Mouse (Mus musculus): ENCODE data around the gene Gm20517. TPM values are rescaled to one million over a fixed set of nuclear protein-coding genes. Genes with fewer than 3 reads are reported as not detected.

Gene Gm20517
- 0.45 and 0.64 TPM in 2 replicates for polyA plus RNA-seq (2012; rRNA removed)

GRCm38 (mm10) chr17:47610849-47611660, at the start of gene Gm20517, which contains the start of the genes Bysl and Med20:
TSS of gene Gm20517 (plus strand) at chr17:47611589.
TSS of gene Bysl (minus strand) at chr17:47611492.
TSS of gene Med20 (plus strand) at chr17:47611582.
- DNase-seq = peak; percentile 98
- TF ChIP-seq POLR2A (IDR thresholded peaks at IDR 0.05; ENCODE audit: low read depth, low read length) (peak; percentile 58), CTCF (conservative IDR thresholded peaks at IDR 0.05; ENCODE audit: insufficient read depth, insufficient read length, low read depth, low read length) (peak; percentile 79)
- no peaks in the 10 kb centered on the region for H3K36me3 ChIP-seq (ENCODE audit: control insufficient read depth, insufficient read depth, low read length)
- WGBS = under 1% methylated on average over 59 of the region's 59 CpGs
- no peaks in the 10 kb centered on the region for H3K27me3 ChIP-seq (replicated peaks; ENCODE audit: control insufficient read depth, insufficient read depth, low read length)
- H3K27ac ChIP-seq (ENCODE audit: insufficient read depth, low read depth, low read length) = peak within 1 kb of the TSS; percentile 93
- H3K4me1 ChIP-seq (ENCODE audit: control insufficient read depth, insufficient read depth, low read length) = peaks cover 4% of the 10 kb centered on the region; the same call in 1 of the 2 replicates
- peak within 1 kb of the TSS; percentile 82 for H3K4me3 ChIP-seq (ENCODE audit: insufficient read depth, low read depth, low read length)

DNA sequence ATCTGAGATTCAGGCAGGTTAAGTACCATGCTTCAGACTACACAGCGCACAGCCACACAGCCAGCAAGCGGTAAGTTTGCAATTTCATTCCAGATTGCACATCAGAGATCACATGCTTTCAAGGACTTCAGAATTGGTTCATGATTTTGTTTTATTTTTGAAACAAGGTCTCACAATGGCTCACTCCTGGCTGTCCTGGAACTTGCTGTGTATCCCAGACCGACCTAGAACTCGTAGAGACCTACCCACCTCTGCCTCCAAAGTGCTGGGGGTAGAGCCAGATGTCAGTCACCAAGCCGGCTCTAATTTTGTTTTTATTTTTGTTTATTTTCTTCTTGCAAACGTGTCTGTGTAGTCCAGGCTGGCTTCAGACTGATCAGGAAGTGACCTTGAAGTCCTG, 48.5 kb upstream of the Gm20517 start:
- Histone ChIP-seq H3K36me3 (ENCODE audit: control insufficient read depth, insufficient read depth, low read length) (no peaks in the 10 kb centered on the region), H3K27me3 (replicated peaks; ENCODE audit: control insufficient read depth, insufficient read depth, low read length) (no peaks in the 10 kb centered on the region), H3K4me1 (ENCODE audit: control insufficient read depth, insufficient read depth, low read length) (no peaks in the 10 kb centered on the region; the same call in 1 of the 2 replicates), H3K27ac (ENCODE audit: insufficient read depth, low read depth, low read length) (no peak overlapping the region), H3K4me3 (ENCODE audit: insufficient read depth, low read depth, low read length) (no peak overlapping the region)
- WGBS = 70% methylated on average over 6 of the region's 6 CpGs
- TF ChIP-seq CTCF (conservative IDR thresholded peaks at IDR 0.05; ENCODE audit: insufficient read depth, insufficient read length, low read depth, low read length) (no peak), POLR2A (IDR thresholded peaks at IDR 0.05; ENCODE audit: low read depth, low read length) (no peak)
- DNase-seq = no peak

- no peak overlapping the region for H3K27ac ChIP-seq (ENCODE audit: insufficient read depth, low read depth, low read length)
- H3K36me3 ChIP-seq (ENCODE audit: control insufficient read depth, insufficient read depth, low read length) = no peaks in the 10 kb centered on the region
- H3K4me3 ChIP-seq (ENCODE audit: insufficient read depth, low read depth, low read length) = no peak overlapping the region
- TF ChIP-seq CTCF (conservative IDR thresholded peaks at IDR 0.05; ENCODE audit: insufficient read depth, insufficient read length, low read depth, low read length) (no peak), POLR2A (IDR thresholded peaks at IDR 0.05; ENCODE audit: low read depth, low read length) (no peak)
- H3K4me1 ChIP-seq (ENCODE audit: control insufficient read depth, insufficient read depth, low read length) = no peaks in the 10 kb centered on the region; the same call in 1 of the 2 replicates
- H3K27me3 ChIP-seq (replicated peaks; ENCODE audit: control insufficient read depth, insufficient read depth, low read length) = no peaks in the 10 kb centered on the region
- 84% methylated on average over 5 of the region's 5 CpGs for WGBS
- DNase-seq = no peak
Measured at GRCm38 (mm10) chr17:47564612-47565011, 46.8 kb upstream of the Gm20517 start.

DNA sequence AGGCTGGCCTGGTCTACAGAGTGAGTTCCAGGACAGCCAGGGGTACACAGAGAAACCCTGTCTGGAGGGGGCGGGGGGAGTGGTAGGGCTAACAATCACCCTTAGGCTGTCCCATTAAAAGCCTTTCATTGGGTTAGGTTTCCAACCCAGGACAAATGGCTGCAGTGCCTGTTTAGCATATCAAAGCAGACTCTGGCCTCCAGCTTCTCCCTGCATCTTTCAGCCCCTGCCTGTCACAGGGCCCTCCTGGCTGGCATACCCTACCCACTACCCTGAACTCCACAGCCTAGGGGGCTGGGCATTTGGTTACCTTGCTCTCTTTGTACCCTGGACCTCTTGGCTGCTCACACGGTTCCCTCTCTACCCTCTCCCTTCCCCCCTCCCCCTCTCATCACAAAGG, 45.3 kb upstream of the Gm20517 start:
- Histone ChIP-seq H3K27ac (ENCODE audit: insufficient read depth, low read depth, low read length) (no peak overlapping the region), H3K4me3 (ENCODE audit: insufficient read depth, low read depth, low read length) (no peak overlapping the region), H3K27me3 (replicated peaks; ENCODE audit: control insufficient read depth, insufficient read depth, low read length) (no peaks in the 10 kb centered on the region), H3K36me3 (ENCODE audit: control insufficient read depth, insufficient read depth, low read length) (no peaks in the 10 kb centered on the region), H3K4me1 (ENCODE audit: control insufficient read depth, insufficient read depth, low read length) (no peaks in the 10 kb centered on the region; the same call in 1 of the 2 replicates)
- 48% methylated on average over 2 of the region's 2 CpGs for WGBS
- TF ChIP-seq POLR2A (IDR thresholded peaks at IDR 0.05; ENCODE audit: low read depth, low read length) = no peak
- no peak for TF ChIP-seq CTCF (conservative IDR thresholded peaks at IDR 0.05; ENCODE audit: insufficient read depth, insufficient read length, low read depth, low read length)
- DNase-seq = no peak

DNA sequence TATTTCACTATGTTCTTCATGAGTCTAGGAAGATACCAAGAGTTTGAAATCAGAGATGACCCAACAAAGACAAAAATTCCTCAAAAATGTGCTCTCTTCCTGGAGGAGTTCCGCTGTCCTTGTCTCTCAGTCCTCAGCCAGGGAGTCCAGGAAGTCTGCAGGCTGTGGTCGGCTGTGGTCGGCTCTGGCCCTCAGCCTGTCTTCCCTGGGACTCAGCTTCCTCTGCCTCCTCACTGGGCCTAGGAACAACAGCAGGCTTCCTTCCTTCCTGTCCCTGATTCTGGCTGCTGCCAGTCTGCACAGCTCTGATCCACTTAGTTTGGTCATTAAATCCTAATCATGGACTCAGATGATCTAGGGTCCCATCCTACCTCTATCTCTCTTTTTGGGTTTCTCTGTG, 44.1 kb upstream of the Gm20517 start:
- no peak for TF ChIP-seq CTCF (conservative IDR thresholded peaks at IDR 0.05; ENCODE audit: insufficient read depth, insufficient read length, low read depth, low read length)
- no peak for TF ChIP-seq POLR2A (IDR thresholded peaks at IDR 0.05; ENCODE audit: low read depth, low read length)
- no peaks in the 10 kb centered on the region; the same call in 1 of the 2 replicates for H3K4me1 ChIP-seq (ENCODE audit: control insufficient read depth, insufficient read depth, low read length)
- 68% methylated on average over 3 of the region's 3 CpGs for WGBS
- H3K36me3 ChIP-seq (ENCODE audit: control insufficient read depth, insufficient read depth, low read length) = no peaks in the 10 kb centered on the region
- no peak overlapping the region for H3K4me3 ChIP-seq (ENCODE audit: insufficient read depth, low read depth, low read length)
- peak overlapping the region; percentile 48; the same call in 1 of the 2 replicates for H3K27ac ChIP-seq (ENCODE audit: insufficient read depth, low read depth, low read length)
- DNase-seq = peak; percentile 76
- no peaks in the 10 kb centered on the region for H3K27me3 ChIP-seq (replicated peaks; ENCODE audit: control insufficient read depth, insufficient read depth, low read length)

- WGBS = 94% methylated on average over 3 of the region's 3 CpGs
- Histone ChIP-seq H3K27me3 (replicated peaks; ENCODE audit: control insufficient read depth, insufficient read depth, low read length) (no peaks in the 10 kb centered on the region), H3K27ac (ENCODE audit: insufficient read depth, low read depth, low read length) (no peak overlapping the region), H3K4me3 (ENCODE audit: insufficient read depth, low read depth, low read length) (no peak overlapping the region), H3K36me3 (ENCODE audit: control insufficient read depth, insufficient read depth, low read length) (no peaks in the 10 kb centered on the region), H3K4me1 (ENCODE audit: control insufficient read depth, insufficient read depth, low read length) (no peaks in the 10 kb centered on the region; the same call in 1 of the 2 replicates)
- no peak for DNase-seq
- TF ChIP-seq CTCF (conservative IDR thresholded peaks at IDR 0.05; ENCODE audit: insufficient read depth, insufficient read length, low read depth, low read length) (no peak), POLR2A (IDR thresholded peaks at IDR 0.05; ENCODE audit: low read depth, low read length) (no peak)
Measured at GRCm38 (mm10) chr17:47568389-47568788, 43.0 kb upstream of the Gm20517 start.

DNA sequence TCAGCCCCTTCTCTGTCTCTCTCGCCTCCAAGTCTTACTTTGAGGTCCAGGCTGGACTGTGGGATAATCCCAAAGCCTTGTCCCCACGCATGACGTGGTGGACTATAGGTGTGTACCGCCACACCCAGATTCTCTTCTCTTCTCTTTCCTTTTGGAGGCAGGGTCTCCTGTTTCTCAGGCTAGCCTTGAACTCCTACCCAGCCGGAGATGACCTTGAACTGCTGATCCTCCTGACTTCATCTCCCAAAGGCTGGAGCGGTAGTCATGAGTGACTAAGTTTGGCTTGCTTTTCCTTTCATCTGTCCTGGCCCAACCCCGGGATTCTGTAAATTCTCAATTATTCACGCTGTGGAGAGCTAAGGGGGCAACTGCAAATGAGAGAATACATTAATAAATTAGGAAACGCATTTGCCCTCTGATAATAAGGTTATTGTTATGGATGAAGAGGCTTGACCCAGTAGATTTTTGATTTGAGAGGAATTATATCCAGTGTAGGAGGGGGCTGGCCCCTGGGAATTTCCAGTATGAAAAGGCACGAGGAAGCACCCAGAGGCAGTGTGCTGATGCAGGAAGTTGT, 42.4 kb upstream of the Gm20517 start:
- H3K36me3 ChIP-seq (ENCODE audit: control insufficient read depth, insufficient read depth, low read length) = no peaks in the 10 kb centered on the region
- no peak overlapping the region for H3K4me3 ChIP-seq (ENCODE audit: insufficient read depth, low read depth, low read length)
- H3K27ac ChIP-seq (ENCODE audit: insufficient read depth, low read depth, low read length) = no peak overlapping the region
- WGBS = 80% methylated on average over 10 of the region's 10 CpGs
- TF ChIP-seq CTCF (conservative IDR thresholded peaks at IDR 0.05; ENCODE audit: insufficient read depth, insufficient read length, low read depth, low read length) (no peak), POLR2A (IDR thresholded peaks at IDR 0.05; ENCODE audit: low read depth, low read length) (no peak)
- H3K4me1 ChIP-seq (ENCODE audit: control insufficient read depth, insufficient read depth, low read length) = no peaks in the 10 kb centered on the region; the same call in 1 of the 2 replicates
- H3K27me3 ChIP-seq (replicated peaks; ENCODE audit: control insufficient read depth, insufficient read depth, low read length) = no peaks in the 10 kb centered on the region
- no peak for DNase-seq
